Mouse (Mus musculus): ENCODE results near the gene Gm20388. TPM values are rescaled to one million over a fixed set of nuclear protein-coding genes. Genes with fewer than 3 reads are reported as not detected.

Gene Gm20388
- polyA plus RNA-seq, 1 experiment from 2014 or later, result 8.3 TPM

DNA sequence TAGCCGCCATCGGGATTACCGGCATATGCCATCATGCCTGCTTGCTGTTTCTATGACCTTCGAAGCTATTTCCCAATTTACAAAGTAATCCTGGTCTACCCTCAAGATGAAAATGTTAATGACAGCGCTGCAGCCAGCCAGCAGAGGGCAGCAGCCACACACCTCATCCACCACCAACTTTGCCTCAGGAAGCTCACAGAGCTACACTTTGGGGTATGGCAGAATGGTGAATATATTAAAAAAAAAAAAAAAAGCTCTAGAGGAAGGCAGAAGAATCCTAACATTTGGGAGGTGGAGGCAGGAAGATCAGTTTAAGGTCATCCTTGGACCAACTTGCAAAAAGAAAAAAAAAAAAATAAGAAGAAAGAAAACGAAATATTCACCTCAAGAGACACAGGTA is 1939.4 kb downstream of the Gm20388 start:
- H3K4me3 ChIP-seq (ENCODE audit: low read depth, low read length), result no peak overlapping the region
- no peaks in the 10 kb centered on the region for H3K4me1 ChIP-seq (replicated peaks; ENCODE audit: control insufficient read depth, insufficient read depth, low read length)
- no peak overlapping the region for H3K27ac ChIP-seq (ENCODE audit: low read depth)
- ATAC-seq (replicated peaks; ENCODE audit: low FRiP score, low TSS enrichment, low read depth), result 0 out of 2 replicates have a peak, but pooled peaks have one; percentile 26
- H3K36me3 ChIP-seq (ENCODE audit: control insufficient read depth, insufficient read depth, low read length), result no peaks in the 10 kb centered on the region
- H3K4me2 ChIP-seq (ENCODE audit: low read length), result no peak overlapping the region
- peak; percentile 86 for DNase-seq (ENCODE audit: low spot score)
- H3K27me3 ChIP-seq (replicated peaks; ENCODE audit: control insufficient read depth, insufficient read depth, low read length), result 0 out of 2 replicates have a peak, but pooled peaks cover 3% of the 10 kb centered on the region
- no peak overlapping the region for H3K9ac ChIP-seq (ENCODE audit: low read length)
- H3K9me3 ChIP-seq (ENCODE audit: control insufficient read depth, low read length), result no peaks in the 10 kb centered on the region
- 13% methylated on average over 6 of the region's 6 CpGs for WGBS

DNA sequence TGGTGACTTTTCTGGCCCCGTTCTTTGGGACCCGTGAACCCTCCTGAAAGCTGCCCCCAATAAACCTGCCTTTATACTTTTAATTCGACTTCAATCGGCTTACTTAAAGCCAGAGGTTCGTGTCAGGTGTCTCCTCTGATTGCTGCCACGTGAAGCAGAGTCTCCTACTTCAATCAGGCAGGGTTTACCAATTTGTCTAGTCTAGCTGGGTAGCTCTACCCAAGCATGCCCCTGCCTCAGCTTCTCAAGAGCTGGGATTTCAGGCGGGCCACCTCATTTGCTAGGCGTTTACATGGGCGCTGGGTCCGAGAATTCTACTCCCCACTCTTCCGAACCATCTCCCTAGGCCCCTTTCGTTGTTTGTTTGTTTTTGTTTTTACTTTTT is 1939.8 kb downstream of the Gm20388 start:
- Histone ChIP-seq H3K4me2 (ENCODE audit: low read length) (peak overlapping the region; percentile 49), H3K36me3 (ENCODE audit: control insufficient read depth, insufficient read depth, low read length) (no peaks in the 10 kb centered on the region), H3K9me3 (ENCODE audit: control insufficient read depth, low read length) (no peaks in the 10 kb centered on the region), H3K4me3 (ENCODE audit: low read depth, low read length) (no peak overlapping the region), H3K27me3 (replicated peaks; ENCODE audit: control insufficient read depth, insufficient read depth, low read length) (0 out of 2 replicates have a peak, but pooled peaks cover 3% of the 10 kb centered on the region), H3K4me1 (replicated peaks; ENCODE audit: control insufficient read depth, insufficient read depth, low read length) (no peaks in the 10 kb centered on the region), H3K27ac (ENCODE audit: low read depth) (no peak overlapping the region), H3K9ac (ENCODE audit: low read length) (peak overlapping the region; percentile 29; the same call in 1 of the 2 replicates)
- ATAC-seq (replicated peaks; ENCODE audit: low FRiP score, low TSS enrichment, low read depth) (no peak; the same call in 1 of the 2 replicates), DNase-seq (ENCODE audit: low spot score) (no peak)
- WGBS, result 53% methylated on average over 12 of the region's 12 CpGs

DNA sequence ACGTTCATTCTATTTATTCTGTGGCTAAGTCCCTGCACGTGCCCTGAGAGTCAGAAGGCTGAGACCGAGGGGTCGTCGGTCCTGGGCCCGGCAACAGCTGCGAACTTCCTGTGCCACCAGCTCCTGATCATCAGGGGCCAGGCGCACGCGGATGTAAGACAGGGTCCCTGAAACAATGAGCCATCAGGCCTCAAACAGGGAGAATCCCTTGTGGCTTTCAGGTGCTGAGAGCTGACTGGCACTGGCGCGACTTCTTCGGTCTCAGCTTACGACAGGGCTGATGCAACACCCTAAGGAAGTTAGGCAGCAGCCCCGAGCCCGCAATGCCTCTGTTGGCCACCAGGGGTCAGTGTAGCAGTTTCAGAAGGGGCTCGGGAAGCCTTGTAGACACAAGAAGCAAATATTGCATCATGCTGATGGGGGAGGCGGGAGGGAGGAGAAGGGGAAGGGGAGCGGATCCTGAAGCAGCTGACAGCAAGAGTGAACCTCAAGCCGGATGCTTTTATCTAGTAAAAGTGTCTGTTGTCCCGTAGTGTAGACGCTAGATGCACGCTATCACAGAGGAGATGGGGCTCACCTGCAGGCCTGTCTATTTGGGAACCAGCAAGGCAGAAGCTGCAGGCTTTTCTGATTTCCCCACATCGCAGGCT is 1940.3 kb downstream of the Gm20388 start:
- 7% methylated on average over 24 of the region's 24 CpGs for WGBS
- peak overlapping the region; percentile 49 for H3K4me2 ChIP-seq (ENCODE audit: low read length)
- H3K4me1 ChIP-seq (replicated peaks; ENCODE audit: control insufficient read depth, insufficient read depth, low read length), result no peaks in the 10 kb centered on the region
- H3K36me3 ChIP-seq (ENCODE audit: control insufficient read depth, insufficient read depth, low read length), result no peaks in the 10 kb centered on the region
- H3K9me3 ChIP-seq (ENCODE audit: control insufficient read depth, low read length), result no peaks in the 10 kb centered on the region
- no peak overlapping the region for H3K27ac ChIP-seq (ENCODE audit: low read depth)
- 0 out of 2 replicates have a peak, but pooled peaks cover 3% of the 10 kb centered on the region for H3K27me3 ChIP-seq (replicated peaks; ENCODE audit: control insufficient read depth, insufficient read depth, low read length)
- DNase-seq (ENCODE audit: low spot score) (peak; percentile 100), ATAC-seq (replicated peaks; ENCODE audit: low FRiP score, low TSS enrichment, low read depth) (peak; percentile 70)
- peak overlapping the region; percentile 14; the same call in 1 of the 2 replicates for H3K4me3 ChIP-seq (ENCODE audit: low read depth, low read length)
- H3K9ac ChIP-seq (ENCODE audit: low read length), result peak overlapping the region; percentile 29; the same call in 1 of the 2 replicates

DNA sequence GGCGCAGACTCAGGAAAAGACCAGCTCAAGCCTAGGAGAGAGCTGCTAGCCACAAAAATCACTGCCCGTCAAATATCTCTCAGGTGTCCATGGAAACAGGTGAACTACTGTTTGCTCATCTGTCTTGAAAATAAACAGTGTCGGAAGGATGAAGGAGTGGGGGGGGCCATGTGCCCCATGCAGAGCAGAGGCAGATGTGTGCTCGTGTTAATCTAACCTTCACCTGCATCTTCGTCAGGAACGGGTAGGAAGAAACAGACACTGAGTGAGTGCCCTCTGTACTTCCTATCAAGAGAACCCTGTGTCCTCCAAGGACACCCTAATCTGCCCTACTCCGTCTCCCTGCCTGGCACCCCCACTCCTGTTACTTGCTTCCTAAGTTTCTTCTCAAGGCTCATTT is 1941.1 kb downstream of the Gm20388 start:
- no peak for ATAC-seq (replicated peaks; ENCODE audit: low FRiP score, low TSS enrichment, low read depth)
- no peaks in the 10 kb centered on the region for H3K4me1 ChIP-seq (replicated peaks; ENCODE audit: control insufficient read depth, insufficient read depth, low read length)
- no peaks in the 10 kb centered on the region for H3K9me3 ChIP-seq (ENCODE audit: control insufficient read depth, low read length)
- no peak overlapping the region for H3K9ac ChIP-seq (ENCODE audit: low read length)
- H3K27me3 ChIP-seq (replicated peaks; ENCODE audit: control insufficient read depth, insufficient read depth, low read length), result 0 out of 2 replicates have a peak, but pooled peaks cover 3% of the 10 kb centered on the region
- no peak for DNase-seq (ENCODE audit: low spot score)
- H3K36me3 ChIP-seq (ENCODE audit: control insufficient read depth, insufficient read depth, low read length), result no peaks in the 10 kb centered on the region
- WGBS, result 33% methylated on average over 7 of the region's 7 CpGs
- no peak overlapping the region for H3K4me3 ChIP-seq (ENCODE audit: low read depth, low read length)
- H3K4me2 ChIP-seq (ENCODE audit: low read length), result no peak overlapping the region
- H3K27ac ChIP-seq (ENCODE audit: low read depth), result no peak overlapping the region

DNA sequence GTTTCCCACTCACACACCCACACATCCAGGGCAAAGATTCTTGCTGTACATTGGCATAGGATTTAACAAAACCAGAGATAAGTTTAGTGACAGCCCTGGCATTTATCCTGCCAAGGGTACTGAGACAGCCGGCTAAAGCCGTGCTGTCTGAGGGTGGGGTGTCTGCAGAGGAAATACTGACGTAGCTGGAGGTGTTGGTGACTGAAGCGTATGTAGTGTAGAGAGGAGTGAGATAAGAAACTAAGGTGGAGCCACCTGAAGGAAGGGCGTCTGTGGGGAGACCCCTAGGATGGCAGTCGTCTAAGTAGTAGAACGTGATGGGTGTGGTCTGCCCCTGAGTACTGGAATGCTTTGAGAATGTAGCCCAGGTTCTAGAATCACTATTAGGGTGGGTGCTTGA is 1941.8 kb downstream of the Gm20388 start:
- Histone ChIP-seq H3K4me1 (replicated peaks; ENCODE audit: control insufficient read depth, insufficient read depth, low read length) (no peaks in the 10 kb centered on the region), H3K27ac (ENCODE audit: low read depth) (no peak overlapping the region), H3K27me3 (replicated peaks; ENCODE audit: control insufficient read depth, insufficient read depth, low read length) (0 out of 2 replicates have a peak, but pooled peaks cover 3% of the 10 kb centered on the region), H3K4me2 (ENCODE audit: low read length) (no peak overlapping the region), H3K4me3 (ENCODE audit: low read depth, low read length) (no peak overlapping the region), H3K9ac (ENCODE audit: low read length) (no peak overlapping the region), H3K36me3 (ENCODE audit: control insufficient read depth, insufficient read depth, low read length) (no peaks in the 10 kb centered on the region), H3K9me3 (ENCODE audit: control insufficient read depth, low read length) (no peaks in the 10 kb centered on the region)
- DNase-seq (ENCODE audit: low spot score), result no peak
- WGBS, result 42% methylated on average over 7 of the region's 7 CpGs
- no peak for ATAC-seq (replicated peaks; ENCODE audit: low FRiP score, low TSS enrichment, low read depth)

DNA sequence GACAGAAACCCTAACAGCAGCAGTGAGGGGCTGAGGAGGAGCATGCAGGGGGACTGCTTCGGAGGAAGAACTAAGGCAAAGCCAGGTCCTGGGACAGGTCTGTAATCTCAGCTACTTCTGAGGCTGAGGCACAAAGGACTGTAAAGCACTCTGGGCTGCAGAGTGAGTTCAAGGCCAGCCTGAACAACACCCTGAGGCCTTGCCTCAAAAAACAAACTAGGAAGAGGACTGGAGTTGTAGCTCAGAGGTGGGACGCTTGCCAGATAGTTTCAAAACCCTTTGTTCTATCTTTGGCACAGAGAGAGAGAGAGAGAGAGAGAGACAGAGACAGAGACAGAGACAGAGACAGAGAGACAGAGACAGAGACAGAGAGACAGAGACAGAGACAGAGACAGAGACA is 1942.9 kb downstream of the Gm20388 start:
- 0 out of 2 replicates have a peak, but pooled peaks cover under 1% of the 10 kb centered on the region for H3K27me3 ChIP-seq (replicated peaks; ENCODE audit: control insufficient read depth, insufficient read depth, low read length)
- ATAC-seq (replicated peaks; ENCODE audit: low FRiP score, low TSS enrichment, low read depth), result no peak
- 85% methylated on average over 2 of the region's 2 CpGs for WGBS

DNA sequence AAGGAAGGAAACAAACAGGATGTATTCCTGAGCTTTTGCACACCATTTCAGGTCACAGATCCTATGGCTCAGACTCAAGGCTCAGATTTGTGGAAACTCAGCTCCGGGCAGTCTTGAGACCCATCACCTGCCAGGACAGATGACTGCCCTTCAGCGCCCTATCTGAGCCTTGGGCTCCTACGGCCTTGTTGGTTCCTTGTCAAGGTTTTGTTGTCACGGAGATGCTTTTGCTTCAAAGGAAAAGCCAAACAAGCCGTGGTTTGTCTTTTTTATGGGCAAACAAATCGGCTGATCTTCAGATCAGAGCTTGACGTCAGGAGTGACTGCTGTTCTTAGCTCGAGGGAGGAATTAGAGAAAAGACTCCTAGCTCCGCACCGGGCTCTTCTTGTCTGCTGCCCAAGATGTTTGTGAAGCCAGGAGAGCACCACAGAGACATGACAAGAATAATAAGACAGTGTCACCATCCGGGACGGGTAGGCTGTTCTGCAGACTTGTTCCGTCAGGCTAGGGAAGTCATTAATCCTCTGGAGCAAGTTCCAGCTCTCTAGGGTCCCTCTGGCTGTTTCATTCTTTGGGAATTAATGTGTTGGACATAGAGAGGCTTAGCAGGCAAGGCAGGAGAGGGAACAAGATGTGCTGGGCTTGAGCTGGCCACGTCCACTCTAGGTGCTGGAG is 1945.6 kb downstream of the Gm20388 start:
- H3K27ac ChIP-seq (ENCODE audit: low read depth), result no peak overlapping the region
- no peaks in the 10 kb centered on the region for H3K27me3 ChIP-seq (replicated peaks; ENCODE audit: control insufficient read depth, insufficient read depth, low read length)
- ATAC-seq (replicated peaks; ENCODE audit: low FRiP score, low TSS enrichment, low read depth), result no peak
- H3K4me1 ChIP-seq (replicated peaks; ENCODE audit: control insufficient read depth, insufficient read depth, low read length), result no peaks in the 10 kb centered on the region
- no peak overlapping the region for H3K4me3 ChIP-seq (ENCODE audit: low read depth, low read length)
- no peak for DNase-seq (ENCODE audit: low spot score)
- no peak overlapping the region for H3K9ac ChIP-seq (ENCODE audit: low read length)
- WGBS, result 72% methylated on average over 14 of the region's 14 CpGs
- no peaks in the 10 kb centered on the region for H3K9me3 ChIP-seq (ENCODE audit: control insufficient read depth, low read length)
- H3K4me2 ChIP-seq (ENCODE audit: low read length), result no peak overlapping the region
- H3K36me3 ChIP-seq (ENCODE audit: control insufficient read depth, insufficient read depth, low read length), result no peaks in the 10 kb centered on the region

More for the DNA sequence above, 1942.9 kb downstream of the Gm20388 start:
- no peaks in the 10 kb centered on the region for H3K9me3 ChIP-seq (ENCODE audit: control insufficient read depth, low read length)
- H3K4me2 ChIP-seq (ENCODE audit: low read length), result no peak overlapping the region
- no peak overlapping the region for H3K27ac ChIP-seq (ENCODE audit: low read depth)
- no peaks in the 10 kb centered on the region for H3K4me1 ChIP-seq (replicated peaks; ENCODE audit: control insufficient read depth, insufficient read depth, low read length)
- no peak overlapping the region for H3K4me3 ChIP-seq (ENCODE audit: low read depth, low read length)
- H3K36me3 ChIP-seq (ENCODE audit: control insufficient read depth, insufficient read depth, low read length), result no peaks in the 10 kb centered on the region
- DNase-seq (ENCODE audit: low spot score), result no peak
- no peak overlapping the region for H3K9ac ChIP-seq (ENCODE audit: low read length)

DNA sequence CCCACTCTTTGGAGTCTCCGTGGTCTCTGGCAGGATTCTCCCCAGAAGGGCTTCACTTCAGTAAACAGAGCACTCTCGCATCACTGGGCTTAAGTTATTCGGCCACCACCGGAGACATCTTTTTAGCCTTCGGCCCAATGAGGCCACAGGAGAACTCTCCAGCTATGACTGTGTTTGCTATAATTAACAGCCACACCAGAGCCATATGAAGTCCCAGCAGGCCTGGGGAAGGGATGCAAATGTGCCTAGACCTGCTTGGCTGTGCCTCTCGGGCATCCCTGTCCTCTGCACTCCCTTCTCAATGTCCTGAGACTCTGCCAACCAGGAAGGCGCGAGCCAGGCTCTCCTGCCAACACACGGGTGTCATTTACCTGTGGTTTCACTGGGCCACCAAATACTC is 1946.7 kb downstream of the Gm20388 start:
- DNase-seq (ENCODE audit: low spot score) (no peak), ATAC-seq (replicated peaks; ENCODE audit: low FRiP score, low TSS enrichment, low read depth) (no peak)
- H3K4me1 ChIP-seq (replicated peaks; ENCODE audit: control insufficient read depth, insufficient read depth, low read length), result no peaks in the 10 kb centered on the region
- H3K9ac ChIP-seq (ENCODE audit: low read length), result no peak overlapping the region
- H3K27me3 ChIP-seq (replicated peaks; ENCODE audit: control insufficient read depth, insufficient read depth, low read length), result no peaks in the 10 kb centered on the region
- H3K36me3 ChIP-seq (ENCODE audit: control insufficient read depth, insufficient read depth, low read length), result no peaks in the 10 kb centered on the region
- H3K9me3 ChIP-seq (ENCODE audit: control insufficient read depth, low read length), result no peaks in the 10 kb centered on the region
- H3K4me3 ChIP-seq (ENCODE audit: low read depth, low read length), result no peak overlapping the region
- no peak overlapping the region for H3K27ac ChIP-seq (ENCODE audit: low read depth)
- 72% methylated on average over 9 of the region's 9 CpGs for WGBS
- H3K4me2 ChIP-seq (ENCODE audit: low read length), result no peak overlapping the region
